Mouse (Mus musculus) left cerebral cortex, adult 9 months (tissue): ENCODE data around the gene Hist1h3g.
A peak's percentile ranks its signal among the peaks of the same experiment; 100 is the strongest.

Experiments used
- DNase-seq, 2 experiments: peaks; one replicate each; pipeline ENCODE4 v3.0.0; 2022; ENCODE audit warnings: low spot score in 2 of 2

The Hist1h3g gene

GRCm38 (mm10) chr13:23576906-23577639 lies 41.9 kb downstream of the Hist1h3g start:
- DNase-seq, result no peak

GRCm38 (mm10) chr13:23577835-23578234 lies 42.6 kb downstream of the Hist1h3g start:
- DNase-seq, result no peak

- peak; percentile 96 to 99 for DNase-seq
These were observed 46.4 kb downstream of the Hist1h3g start, which contains the start of gene Hist1h4d for GRCm38 (mm10) chr13:23581408-23582218. Hist1h4d (plus strand) TSS chr13:23581598.

DNA sequence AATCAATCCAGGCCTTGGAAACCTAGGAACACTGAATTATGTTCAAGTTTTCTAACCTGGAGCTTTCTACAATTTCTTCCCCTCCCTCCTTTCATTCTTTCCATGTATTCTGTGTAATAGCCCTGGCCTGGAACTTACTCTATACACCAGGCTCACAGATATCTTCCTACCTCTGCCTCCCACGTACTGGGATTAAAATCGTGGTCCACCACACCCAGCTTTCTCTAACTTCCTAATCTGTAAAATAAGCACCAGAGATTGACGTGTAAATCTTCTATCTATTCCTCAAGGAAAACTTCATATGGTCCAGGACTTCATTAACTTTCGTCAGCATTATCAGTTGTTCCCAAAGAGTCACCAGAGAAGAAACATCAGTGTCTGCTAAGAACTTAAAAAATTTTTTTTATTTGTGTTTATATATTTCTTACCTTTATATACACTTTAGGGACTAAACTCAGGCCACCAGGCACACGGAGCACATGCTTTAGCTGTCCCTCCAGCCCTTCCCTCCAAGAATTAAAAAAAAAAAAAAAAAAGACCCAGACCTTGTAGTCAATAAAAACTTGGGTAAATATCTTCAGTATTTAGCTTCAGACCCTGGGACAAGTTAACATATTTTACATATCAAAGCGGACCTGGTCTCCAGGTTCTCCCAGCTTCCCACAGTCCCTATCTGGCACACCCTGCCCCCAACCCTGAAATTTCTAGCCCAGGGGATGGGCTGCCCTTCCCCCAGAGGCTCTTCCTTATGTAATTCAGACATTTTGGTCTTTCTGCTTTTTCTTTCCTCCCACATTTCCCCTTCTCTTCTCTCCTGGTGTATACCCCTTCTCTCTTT lies 47.2 kb downstream of the Hist1h3g start:
- no peak for DNase-seq

DNA sequence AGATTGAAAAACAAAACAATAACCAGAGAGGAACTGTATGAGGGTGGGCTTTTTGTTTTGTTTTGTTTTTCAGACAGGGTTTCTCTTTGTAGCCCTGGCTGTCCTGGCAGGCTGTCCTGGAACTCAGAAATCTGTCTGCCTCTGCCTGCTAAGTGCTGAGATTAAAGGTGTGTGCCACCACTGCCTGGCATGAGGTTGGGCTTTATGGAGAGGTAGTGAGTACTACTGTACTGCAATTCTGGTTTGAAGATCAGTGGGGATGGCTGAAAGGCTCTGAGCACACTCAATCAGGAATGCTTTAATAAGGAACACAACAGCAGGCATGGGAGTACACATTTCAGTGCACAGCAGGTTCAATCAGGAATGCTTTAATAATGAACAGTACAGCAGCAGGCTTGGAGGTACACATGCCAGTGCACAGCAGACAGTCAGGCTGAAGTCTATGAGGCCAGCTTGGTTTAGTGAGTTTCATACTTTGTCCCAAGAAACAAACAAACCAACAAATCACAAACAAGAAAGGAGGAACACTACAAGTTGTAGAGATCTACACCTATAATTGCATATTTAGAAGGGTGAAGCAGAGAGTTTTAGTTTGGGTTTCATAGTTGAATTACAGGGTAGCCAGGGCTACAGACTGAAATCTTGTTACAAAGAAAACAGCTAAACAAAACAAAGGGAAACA lies 48.3 kb downstream of the Hist1h3g start:
- DNase-seq, result no peak

- no peak for DNase-seq
These were observed 49.1 kb downstream of the Hist1h3g start for GRCm38 (mm10) chr13:23584331-23584730.

DNA sequence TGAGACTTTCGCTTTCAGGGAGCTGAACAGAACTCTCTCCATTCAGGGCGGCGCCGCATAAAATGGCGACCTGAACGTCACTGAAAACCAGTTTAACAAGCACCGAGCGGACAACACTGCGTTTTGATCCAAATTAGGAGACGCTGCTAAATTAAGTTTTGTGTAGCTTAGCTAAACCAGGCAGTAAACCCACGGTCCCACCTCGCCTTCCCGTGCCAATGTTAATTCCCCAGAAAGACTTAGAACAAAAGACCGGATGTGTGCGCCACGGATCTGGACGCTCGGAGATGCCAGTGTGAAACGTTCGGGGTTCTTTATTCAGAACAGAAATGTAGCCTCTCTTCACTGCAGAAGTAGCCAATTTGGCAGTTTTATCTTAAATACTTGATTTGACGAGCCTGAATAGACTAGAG lies 49.8 kb downstream of the Hist1h3g start:
- peak in 1 of 2 experiments; percentile 72 for DNase-seq
